Mouse (Mus musculus): ENCODE measurements around the gene Igsf9b.

The Igsf9b gene

DNA sequence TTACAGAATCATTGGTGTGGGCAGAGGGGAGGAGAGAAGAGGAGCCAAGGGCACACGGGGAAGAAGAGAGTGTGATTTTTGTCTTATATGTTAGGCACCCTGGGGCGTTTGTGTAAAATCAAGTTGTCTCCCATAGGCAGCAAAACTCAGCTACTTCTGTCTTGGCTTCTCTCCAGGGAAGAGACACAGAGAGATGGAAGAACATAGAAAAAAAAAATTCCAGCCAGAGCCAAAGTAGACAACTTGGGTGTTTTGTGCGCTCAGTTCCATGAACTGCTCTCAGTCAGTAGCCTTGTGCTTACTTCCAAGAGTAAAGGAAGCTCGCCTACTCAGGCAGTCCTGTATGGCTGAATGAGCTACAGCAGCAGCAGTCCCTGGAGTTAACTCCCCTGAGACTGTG is 31.4 kb downstream of the Igsf9b start:
- no peak for DNase-seq (ENCODE audit: low spot score)

DNA sequence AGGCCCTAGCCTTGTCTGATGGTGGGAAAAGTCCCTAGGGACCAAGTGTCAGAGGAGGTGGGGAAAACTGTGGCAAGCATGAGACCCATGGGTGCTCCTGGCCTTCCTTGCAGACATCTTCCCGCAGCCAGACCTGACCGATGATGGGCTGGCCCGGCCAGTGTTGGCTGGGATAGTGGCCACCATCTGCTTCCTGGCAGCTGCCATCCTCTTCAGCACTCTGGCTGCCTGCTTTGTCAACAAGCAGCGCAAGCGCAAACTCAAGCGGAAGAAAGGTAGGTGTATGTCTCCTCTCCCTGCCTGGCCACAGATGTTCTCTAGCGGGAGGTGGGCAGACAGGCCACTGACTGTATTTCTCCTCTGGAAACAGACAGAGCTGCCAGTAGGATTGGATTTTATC is 32.5 kb downstream of the Igsf9b start:
- no peak for DNase-seq (ENCODE audit: low spot score)

DNA sequence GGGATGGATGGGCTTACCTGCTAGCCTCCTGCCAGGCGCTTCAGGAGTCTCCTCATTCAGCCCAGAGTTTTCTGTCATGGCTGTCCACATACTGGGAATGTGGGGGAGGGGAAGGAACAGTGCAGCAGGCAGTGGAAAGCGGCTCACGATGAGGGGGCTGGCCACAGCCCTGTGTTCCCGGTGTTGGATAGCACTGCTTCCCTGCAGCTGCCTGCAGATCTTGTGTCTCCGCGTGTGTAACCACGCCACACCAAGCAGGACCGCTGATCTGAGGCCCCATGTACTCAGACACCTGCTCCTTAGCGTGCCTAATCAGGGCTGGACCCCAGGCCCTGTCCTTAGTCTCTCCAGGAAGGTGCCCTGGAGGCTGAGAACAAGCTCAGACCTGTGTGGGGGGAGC is 35.9 kb downstream of the Igsf9b start:
- DNase-seq (ENCODE audit: low spot score), result no peak

DNA sequence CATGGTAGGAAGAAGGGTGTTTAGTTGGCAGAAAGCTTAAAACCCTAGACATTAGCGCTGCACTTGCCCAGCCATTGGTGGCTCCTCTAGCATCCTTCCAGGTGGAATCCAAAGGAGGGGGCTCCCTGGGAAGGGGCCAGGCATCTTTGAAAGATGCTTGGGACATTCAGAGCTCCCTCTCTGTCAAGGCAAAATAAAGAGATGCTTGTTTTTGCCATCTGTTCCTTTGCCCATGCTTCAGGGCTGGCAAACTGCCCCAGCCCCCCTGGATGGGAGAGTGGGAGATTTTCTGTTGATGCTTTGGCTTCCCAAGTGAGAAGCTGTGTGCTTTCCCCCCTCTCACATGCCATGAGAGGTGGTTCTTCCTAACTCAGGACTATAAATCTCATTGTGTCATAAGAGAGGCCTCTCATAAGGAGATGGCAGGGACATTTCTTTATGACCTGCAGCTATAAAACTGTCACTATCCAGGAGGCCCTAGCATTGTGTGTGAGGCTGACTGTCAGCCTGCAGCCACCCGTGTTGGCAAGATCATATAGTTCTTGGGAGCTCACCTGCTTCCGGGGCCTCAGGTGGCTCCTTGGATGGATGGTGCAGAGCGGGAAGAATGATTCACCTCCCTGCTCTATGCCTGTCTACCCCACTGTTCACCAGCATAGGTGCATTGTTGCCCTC is 38.1 kb downstream of the Igsf9b start:
- DNase-seq (ENCODE audit: low spot score), result no peak

DNA sequence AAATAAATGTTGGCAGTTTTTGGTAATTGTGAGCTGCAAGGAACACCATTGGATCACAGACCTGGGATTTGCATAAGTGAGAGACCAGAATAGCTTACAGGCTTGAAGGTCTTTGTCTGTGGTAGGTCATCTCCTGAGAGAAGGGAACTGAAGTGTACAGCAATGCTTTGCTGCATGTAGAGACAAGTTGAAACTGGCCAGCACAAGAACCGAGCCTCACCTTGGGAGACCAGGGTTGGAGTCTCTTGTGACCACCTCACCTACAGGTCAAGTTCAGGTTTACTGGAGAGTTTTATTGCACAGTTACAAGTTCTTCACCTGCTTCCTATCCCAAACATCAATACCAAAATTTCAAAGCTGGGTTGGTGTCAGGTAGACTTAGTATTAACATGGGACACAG is 40.2 kb downstream of the Igsf9b start:
- DNase-seq (ENCODE audit: low spot score), result no peak

DNA sequence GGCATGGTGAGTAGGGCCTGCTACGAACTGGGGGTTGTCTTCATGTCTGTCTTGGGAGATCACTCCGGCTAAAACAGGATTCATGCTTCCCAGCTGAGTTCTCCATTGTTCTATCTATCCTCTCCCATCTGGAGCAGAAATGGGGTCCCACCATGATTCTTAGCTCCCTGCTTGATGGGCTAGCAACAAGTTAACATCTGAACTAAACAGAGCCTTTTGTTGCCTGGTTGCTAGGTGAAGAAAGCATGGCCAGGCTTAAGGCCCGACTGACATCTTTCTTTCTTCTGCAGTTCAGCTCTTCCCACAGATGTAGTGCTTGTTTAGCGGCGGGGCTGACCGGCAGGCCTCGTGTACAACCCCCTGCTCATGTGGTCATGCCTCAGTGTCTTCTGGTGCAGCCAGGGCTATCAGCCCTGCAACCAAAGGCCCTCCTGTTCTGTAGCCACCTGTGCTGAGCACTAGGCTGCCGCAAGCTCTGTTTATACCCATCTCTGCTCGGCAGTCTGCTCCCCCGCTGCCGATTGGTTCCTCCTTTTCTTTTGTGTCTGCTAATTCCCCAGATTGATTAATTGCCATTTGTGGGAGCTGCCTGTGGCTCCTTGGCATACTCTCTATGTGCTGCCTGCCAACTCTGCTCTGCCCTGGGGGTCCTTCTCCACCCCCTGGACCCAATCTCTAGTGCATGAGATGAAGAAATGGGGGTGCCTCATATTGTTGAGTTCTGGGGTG is 47.7 kb downstream of the Igsf9b start:
- no peak for DNase-seq (ENCODE audit: low spot score)

DNA sequence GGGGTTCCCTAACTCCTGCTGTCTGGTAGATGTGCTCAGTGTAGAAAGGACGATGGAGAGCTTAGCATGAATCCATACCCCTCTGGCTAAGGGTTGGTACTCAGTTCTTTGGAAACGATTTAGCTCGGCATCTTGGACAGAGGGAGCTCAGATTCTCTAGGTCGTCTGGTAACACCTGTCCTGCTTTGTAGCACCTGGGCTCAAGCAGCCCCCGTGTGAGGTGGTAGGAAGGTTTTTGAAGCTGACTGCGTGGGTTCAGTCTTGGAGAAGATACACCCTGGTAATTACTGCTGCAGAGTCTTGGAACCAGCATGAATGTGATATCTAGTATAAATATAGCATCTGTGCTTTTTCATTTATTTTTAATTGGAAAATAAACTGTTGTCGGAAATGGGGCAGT is 54.1 kb downstream of the Igsf9b start:
- DNase-seq (ENCODE audit: low spot score), result no peak

DNA sequence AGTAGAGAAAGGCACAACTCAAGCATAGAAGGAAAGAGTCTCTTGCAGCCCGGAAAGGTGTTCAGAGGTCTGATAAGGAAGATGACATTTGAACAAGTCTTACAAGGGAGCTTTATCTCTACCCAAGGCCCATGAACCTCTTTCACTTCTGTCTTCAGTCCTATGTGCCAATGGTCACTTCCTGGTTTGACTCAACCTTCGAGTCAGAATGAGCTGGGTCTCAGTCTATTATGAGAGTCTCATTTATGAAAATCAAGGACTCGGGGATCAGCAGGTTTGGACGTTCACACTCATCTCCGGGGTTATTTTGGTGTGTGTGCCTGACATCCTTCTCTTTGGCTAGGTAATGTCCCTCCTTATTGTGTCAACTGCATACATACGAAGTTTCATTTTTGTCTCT is 58.9 kb downstream of the Igsf9b start:
- DNase-seq (ENCODE audit: low spot score), result no peak

DNA sequence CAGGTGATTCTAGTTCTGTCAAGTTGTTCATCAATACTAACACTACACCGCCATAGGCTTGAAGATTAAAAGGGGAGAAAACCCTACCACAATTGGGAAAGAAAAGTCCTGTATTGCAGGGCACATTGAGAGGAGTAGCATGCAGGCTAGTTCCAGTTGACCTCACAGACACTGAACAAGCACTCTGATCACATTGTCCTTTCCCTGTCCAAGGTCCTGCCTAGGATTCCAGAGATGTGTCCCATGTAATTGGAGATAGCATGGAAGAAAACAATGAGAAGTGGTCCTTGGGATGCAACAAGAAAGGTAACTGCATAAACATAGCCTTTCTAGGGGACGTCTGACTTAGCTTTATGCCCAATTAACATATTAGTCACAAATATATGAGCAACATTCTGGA is 68.2 kb downstream of the Igsf9b start:
- no peak for DNase-seq (ENCODE audit: low spot score)

DNA sequence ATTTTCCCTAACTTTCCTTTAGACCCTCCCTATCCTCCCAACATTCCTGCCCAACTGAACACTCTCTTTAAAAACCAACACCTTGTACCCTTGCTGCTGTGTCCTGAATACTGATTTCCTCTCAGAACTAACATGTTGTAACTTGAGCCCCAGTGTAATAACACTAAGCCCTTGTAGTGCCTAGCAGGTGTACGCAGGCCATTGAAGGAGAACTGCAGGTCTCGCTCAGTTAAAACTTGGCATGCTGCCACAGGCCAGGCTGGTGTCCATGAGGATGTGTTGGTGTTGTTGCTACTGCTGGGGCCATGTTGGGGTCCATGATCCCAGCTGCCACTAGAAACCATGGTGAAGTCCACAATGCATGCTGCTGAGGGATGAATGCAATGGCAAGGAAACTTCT is 70.1 kb downstream of the Igsf9b start:
- no peak for DNase-seq (ENCODE audit: low spot score)

DNA sequence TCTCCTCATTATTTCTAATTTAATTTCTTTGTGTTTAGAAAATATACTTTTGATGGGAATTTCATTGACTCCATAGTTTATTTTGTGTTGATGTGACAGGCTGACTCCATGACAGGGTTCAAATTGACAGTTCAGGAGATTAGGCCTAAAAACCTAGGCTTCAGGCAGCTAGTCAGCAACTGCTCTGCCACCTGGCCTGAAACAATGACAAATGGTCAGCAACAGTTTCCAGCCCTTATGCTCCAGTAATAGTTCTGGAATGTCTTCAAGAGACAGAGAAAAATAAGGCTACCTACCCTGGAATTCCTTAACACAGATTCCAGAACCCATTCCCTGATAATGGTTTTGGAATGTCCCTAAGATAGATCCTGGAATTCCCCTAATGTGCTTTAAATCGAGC is 76.7 kb downstream of the Igsf9b start:
- no peak for DNase-seq (ENCODE audit: low spot score)

DNA sequence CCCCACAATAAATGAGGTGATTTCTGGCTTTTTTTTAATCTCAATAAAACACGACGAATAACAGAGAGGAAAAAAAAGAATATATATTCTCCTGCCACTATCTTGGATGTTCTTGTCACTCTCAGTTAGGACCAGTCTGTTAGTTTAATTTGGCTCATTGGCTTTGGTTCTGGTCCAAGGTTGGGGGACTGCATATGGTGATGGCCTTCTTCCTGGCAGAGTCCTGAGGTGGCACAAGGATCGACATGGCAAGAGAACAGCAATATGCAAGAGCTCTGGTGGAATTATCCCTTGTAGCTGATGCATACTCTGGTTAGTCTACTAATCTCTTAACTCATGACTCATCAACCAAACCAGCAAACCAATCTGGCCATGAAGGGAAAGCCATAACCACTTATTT is 87.9 kb downstream of the Igsf9b start:
- DNase-seq (ENCODE audit: low spot score), result no peak

DNA sequence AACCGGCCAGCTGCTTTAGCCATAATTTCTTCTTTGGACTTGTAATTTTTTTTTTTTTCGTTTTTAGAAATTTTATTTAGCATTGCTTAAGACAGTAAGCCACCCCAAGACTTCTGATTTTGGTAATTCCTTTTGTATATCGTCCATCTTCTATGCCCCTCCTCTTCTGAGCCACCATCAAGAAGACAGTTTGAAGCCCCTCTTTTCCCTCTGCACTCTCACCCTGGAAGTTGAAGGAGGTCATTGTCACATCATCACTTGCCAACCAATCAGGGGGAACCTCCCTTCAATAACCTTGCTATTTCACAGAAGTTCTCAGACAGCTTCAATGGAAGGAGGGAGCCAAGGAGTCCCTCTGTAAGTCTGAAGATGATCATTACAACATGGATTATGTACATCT is 97.5 kb downstream of the Igsf9b start, which contains the start of gene Spata19:
Gene Spata19, plus strand, starts transcription at position 301 of the 400 bp plus-strand sequence.
- DNase-seq (ENCODE audit: low spot score), result no peak

DNA sequence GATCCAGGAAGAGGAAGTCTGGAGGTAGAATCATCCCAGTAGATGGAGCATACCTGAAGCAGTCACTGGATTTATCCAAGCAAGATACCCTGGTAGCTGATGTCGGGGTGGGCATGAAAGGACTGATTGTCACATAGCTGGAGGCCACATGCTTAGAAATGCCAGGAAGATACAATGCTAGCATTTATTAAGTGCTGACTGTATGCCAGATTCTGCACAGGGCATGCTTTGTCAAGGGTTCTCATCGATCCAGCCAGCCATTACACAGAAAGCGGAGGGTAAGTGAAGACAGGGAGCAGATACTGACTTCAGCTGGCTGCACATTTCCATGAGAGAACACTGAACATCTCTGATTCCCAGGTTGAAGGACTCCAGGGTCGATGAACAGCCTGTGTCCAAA is 102.2 kb downstream of the Igsf9b start:
- no peak for DNase-seq (ENCODE audit: low spot score)

Measured in layer of hippocampus, adult 9-10 months (tissue).